Mouse (Mus musculus) left cerebral cortex, postnatal 36 days (tissue): ENCODE data around the gene Timm50. TPM values are rescaled to one million over a fixed set of nuclear protein-coding genes. Genes with fewer than 3 reads are reported as not detected.

Experiments used
- DNase-seq, 2 experiments: peaks; one replicate each; pipeline ENCODE4 v3.0.0; 2021 to 2022; ENCODE audit warnings: low spot score in 2 of 2, mixed read lengths in 1 of 2
- intact Hi-C: fragments of 180-260 bp; cut with DNase I; formaldehyde crosslinking; loops from one replicate; pipeline ENCODE4 v1.15.1; 2025
- total RNA-seq, 2 experiments: library from RNA; stranded (reverse); gene quantifications; 2 replicates each; pipeline ENCODE4 v1.2.3; 2021

Gene Timm50
- 10 to 100 TPM; 44.1 to 46.3 TPM for total RNA-seq

DNA sequence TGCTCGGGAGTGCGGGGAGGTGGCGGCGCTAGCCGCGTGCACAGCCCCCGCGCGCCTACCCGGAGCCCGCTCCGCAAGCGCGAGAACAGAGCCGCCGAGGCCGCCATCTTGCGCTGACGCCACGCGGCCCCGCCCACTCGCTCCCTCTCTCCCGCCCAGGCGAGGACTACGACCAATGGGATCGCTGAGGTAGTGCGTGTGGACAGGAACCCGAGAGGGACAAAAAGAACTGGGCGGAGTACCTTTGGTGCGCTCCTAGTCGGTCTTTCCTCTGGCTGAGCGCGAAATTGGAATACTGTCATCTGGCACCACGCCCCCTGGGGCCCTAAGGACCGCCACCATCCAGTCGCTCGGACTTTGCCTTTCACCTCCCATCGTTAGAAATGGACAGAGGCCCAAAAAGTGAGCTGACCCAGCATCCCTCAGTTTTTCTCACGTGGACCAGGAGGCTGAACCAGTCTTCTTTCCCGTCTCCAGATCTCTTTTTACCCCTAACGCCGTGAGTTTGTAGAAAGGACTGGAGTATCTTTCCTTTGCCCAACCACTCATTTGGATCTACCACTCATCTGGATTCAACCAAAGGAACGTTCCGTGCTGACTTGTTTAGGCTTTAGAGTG is at the start of gene Timm50:
TSS of gene Timm50 (minus strand) at position 147 of the 618 bp plus-strand sequence.
- intact Hi-C loops = loop anchor here (1.0 kb wide), 1 partner anchor 26 kb away; the partner anchor contains the start of gene Supt5
- peak; percentile 99 for DNase-seq

DNA sequence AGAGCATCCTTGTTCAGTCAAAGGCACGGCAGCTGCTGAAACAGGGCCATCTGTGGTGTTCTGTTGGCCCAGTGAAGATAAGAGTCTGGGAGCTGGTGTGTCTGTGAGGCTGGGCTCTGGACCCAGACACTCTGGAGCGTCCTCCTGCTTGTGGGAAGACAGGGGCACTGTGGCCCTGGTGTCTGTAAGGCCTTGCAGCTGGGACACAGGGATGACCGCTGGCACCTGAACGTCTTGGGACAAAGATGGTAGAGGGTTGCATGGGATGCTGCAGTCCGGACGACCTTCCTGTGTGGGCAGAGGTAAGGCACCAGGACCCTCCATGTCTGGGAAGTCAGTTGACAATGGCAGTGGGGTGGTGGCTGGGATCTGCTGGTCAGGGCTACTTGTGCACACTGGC is 48.4 kb upstream of the Timm50 start:
- DNase-seq = no peak
- intact Hi-C loops = no loop called here

DNA sequence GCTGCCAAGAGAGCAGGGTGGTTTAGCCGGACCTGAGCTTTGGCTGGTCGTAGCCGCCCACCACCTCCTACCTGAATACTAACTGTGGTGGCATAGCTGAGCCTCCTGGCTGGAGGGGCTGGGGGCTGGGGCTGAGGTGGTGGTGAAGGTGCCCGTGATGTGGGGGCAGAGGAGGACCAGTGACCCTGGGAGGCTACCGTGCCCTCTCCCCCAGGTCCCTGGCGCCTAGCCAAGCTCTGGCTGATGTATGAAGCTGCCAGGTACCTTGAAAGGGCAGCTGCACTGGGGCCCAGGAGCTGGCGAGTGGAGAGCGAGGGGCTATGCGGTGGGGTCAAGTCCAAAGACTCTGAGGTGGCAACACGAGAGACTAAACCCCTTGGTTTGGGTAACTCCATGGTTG is 48.0 kb upstream of the Timm50 start:
- intact Hi-C loops = no loop called here
- no peak for DNase-seq

DNA sequence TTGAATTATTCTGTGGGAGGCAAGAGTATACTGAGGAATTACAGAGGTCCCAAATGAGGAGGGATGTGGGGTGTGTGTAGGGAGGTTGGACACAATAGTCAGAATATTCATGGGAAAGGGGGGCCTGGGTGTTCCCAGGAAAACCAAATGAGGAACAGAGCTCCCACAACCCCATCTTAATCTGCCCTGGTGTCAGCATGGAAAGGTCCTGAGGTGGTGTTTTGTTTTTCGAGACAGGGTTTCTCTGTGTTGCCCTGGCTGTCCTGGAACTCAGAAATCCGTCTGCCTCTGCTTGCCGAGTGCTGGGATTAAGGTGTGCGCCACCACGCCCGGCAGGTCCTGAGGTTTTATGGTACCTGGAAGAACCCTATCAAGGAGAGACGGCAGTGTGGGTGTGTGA is 46.6 kb upstream of the Timm50 start:
- DNase-seq = no peak
- intact Hi-C loops = no loop called here

DNA sequence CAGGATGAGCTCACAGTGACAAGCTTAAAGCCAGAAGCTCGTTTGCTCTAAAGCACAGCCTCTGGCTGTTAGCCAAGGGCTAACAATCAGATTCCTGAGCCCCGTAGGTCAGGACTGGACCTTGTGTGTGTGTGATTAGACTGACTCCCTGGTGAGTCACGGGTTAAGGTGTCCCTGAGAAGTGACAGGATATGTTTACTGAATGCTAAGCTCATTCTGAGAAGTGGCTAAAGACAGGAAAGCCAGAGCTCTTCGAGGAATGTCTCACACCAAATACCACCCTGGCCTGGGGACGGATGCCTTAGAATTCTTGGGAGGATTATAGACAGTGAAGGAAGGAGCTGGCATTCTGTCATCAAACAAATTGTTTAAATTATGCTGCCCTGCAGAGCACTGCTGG is 46.1 kb upstream of the Timm50 start:
- intact Hi-C loops = no loop called here
- no peak for DNase-seq

DNA sequence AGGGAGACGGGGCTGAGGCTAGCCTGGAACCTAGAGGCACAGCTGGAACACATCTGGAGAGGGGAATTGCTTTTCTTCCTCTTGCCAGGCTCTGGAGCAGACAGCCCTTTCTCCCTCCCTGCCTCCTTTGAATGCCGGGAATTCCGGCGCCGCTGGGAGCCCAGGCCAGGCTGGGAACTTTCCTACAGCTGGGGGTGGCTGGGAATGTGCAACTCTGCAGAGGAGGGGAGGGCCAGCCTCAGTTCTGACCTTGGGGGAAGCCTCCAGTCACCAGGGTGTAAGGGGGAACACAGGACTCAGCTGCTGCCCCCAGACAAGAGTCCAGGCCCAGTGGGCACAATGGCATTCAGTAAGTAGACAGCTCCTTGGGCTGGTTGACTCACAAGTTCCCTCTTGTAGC is 45.1 kb upstream of the Timm50 start:
- DNase-seq = no peak
- intact Hi-C loops = no loop called here

DNA sequence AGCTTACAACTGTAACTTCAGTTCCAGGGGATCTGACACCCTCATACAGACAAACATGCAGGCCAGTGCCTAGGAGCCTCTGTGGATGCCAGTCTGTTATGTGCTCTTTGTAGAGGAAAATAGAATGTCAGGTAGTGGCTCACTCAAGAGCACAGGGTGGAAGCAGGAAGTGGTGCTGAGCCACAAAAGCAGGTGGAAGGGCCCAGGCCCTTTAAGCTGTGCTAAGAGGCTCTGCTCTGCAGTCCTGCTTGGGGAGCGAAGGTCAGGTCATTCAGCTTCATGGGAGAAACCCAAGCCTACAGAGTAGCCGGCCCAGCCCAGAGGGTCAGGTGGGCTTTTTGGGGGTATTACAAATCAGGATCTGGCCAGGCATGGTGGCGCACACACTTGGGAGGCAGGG is 43.3 kb upstream of the Timm50 start:
- intact Hi-C loops = no loop called here
- no peak for DNase-seq

DNA sequence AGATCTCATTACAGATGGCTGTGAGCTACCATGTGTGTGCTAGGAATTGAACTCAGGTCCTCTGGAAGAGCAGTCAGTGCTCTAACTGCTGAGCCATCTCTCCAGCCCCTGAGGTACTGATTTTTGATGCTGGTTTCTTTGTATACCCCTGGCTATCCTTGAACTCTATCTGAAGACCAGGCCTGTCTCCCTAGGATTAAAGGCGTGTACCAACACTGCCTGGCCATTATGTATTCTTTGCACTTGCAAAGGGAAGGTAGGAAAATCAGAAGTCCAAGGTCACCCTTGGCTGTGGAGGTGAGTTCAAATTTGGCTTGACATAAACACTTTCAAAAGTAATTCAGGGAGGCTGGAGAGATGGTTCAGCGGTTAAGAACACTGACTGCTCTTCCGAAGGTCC is 42.7 kb upstream of the Timm50 start:
- intact Hi-C loops = no loop called here
- no peak for DNase-seq

DNA sequence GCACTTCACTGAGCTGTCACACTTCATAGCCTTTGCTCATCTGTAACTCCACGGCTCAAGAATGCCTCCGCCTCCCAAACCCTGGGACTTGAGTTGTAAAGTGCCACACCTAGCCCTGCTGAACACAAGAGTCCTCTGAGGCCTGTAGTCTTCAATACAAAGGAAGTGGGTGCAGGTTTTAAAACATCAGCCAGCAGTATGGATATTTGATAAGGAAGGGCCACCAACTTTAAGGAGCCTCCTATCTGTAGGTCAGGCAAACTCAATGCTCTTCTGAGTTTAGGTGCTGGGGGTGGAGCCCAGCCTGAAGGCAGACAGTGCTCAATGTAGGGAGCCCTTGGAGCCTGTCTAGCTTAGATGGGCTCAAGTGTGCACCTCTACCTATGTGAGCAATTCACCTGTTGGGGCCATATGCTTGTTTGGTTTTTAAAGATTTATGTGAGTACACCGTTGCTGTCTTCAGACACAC is 42.3 kb upstream of the Timm50 start:
- no peak for DNase-seq
- intact Hi-C loops = no loop called here

DNA sequence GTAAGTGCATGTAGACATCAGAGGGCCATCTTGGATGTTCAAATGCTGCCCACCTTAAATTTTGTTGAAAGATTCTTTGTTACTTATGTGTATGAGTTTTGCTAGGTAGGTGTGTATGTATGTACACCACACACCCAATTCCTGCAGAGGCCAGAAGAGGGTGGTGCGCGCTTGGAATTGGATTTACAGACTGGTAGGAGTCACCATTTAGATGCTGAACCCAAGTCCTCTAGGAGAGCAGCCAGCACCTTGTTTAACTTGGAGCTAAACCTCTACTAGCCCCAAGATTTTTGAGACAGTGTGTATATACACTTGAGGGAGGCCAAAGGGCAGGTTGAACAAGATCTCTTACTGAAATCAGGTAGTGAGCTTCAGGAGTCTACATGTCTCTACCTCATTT is 41.4 kb upstream of the Timm50 start:
- DNase-seq = no peak
- intact Hi-C loops = no loop called here

DNA sequence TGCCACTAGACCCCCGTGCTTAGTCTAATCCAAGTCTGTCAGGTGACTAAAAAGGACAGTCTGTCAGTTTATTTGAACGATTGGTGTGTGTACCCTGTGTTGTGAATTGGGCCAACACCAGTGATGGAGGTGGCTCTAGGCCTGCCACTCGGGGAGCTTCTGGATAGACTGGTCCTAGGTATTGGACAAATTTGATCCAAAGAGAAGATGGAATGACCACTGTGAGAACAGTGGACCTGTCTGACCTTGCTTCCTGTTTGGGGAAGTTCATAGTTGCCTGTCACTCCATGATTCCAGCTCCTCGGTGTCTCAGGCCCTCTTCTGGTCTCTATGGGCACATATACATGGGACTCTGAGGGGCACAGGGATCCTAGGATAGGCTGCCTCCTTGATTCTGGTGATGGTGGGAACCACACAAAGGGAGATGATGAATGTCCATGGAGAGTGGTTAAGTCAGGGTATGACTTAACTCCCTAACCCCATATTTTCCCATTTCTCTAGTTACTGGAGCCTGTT is 39.9 kb upstream of the Timm50 start:
- intact Hi-C loops = no loop called here
- DNase-seq = no peak

DNA sequence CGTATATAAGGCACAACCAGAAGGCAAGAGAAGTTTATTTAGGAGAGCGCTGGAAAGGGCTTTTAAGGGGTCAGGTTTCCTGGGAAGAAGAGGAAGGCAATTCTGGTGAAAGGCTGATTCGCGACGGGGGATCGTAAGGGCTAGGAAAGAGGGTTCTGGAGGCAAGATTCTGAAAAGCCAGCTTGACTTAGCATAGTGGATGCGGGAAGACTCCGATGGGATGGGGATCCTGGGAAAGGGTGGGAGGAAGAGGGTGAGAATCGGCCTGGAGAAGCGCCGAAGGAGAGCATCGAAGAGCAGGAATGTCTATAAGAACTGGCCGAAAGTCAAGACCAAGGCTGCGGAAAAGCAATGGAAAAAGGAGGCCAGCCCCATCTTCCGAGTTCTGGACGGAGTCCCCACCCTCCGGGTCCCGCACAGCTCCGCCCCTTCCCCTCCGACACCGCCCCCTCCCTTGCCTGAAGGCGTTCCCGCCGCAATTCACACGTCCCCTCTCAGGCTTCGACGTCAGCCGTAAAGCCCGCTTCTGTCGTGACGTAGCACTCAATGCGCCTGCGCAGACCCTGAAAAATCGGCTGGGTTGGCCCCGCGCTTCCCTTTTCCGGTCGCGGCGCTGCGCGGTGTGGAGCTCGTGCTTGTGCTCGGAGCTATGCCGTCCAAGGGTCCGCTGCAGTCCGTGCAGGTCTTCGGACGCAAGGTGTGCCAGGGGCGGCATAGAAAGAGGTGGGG is 38.4 kb upstream of the Timm50 start, which contains the start of gene Rps16:
TSS of gene Rps16 (plus strand) at position 498 of the 729 bp plus-strand sequence.
- intact Hi-C loops = no loop called here
- DNase-seq = peak; percentile 98

DNA sequence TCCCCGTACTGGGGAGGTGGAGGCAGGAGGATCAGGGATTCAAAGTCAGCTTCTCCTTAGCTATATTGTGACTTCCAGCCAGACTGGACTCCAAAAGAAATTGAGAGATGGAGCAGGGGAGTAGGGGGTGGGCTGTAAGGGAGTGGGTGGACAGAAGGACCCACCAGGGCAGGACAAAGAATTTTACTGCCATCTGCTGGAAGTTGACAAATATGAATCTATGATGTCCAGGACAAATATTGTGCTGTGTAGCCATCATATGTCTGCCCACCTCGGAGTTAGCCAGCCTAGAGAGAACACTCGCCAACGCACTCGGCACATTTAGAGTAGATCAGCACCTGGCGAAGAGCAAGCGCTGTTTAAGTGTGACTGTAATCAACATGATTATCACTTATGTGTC is 36.7 kb upstream of the Timm50 start:
- intact Hi-C loops = no loop called here
- DNase-seq = no peak

DNA sequence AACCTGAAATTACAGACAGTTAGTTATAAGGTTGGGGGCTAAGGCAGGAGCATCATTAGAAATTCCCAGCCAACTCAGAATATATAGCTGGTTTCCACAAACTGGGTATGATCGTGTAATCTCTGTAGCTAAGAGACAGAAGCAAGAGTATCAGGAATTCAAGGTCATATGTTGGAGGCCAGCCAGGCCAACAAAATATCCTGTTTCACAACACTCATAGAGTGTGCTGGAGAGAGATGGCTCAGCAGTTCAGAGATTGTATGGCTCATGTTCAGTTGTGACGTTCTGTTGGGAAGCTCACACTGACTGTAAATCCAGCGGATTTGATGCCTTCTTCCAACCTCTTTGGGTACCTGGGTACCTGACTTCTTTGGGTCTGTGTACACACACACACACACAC is 35.9 kb upstream of the Timm50 start:
- no peak for DNase-seq
- intact Hi-C loops = no loop called here

DNA sequence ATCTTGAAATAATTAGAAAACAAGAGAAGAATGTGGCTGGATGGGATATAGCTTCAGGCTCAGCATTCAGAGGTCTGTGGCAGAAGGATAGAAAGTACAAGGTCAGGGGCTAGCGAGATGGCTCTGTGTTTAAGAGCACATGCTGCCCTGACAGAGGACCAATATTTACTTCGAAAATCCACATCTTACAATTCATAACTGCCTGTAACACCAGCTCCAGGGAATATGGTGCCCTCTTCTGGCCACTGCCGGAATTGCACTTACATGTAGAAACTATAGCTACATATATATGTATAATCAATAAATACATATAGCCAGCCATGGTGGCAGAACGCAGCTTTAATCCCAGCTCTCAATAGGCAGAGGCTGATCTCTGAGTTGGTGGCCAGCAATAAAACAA is 32.8 kb upstream of the Timm50 start:
- intact Hi-C loops = no loop called here
- peak in 1 of 2 experiments; percentile 24 for DNase-seq

DNA sequence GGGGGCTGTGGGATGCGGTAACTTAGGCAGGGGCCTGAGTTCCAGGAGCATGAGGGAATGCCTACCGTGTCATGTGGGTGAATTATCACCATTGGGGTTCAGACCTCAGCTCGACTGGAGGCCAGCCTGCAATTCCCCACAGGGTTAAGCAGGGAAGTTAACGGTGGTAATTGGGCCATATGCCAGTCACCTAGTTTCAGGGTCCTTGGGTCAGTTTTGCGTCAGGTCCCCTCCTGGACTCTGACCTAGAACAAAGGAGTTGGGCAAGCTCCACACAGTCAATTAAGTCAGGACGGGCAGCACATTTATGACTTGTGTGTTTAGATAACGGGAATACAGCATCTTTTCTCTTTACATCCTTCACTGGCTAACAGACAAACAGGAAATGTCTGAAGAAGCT is 29.5 kb upstream of the Timm50 start:
- intact Hi-C loops = no loop called here
- DNase-seq = no peak

DNA sequence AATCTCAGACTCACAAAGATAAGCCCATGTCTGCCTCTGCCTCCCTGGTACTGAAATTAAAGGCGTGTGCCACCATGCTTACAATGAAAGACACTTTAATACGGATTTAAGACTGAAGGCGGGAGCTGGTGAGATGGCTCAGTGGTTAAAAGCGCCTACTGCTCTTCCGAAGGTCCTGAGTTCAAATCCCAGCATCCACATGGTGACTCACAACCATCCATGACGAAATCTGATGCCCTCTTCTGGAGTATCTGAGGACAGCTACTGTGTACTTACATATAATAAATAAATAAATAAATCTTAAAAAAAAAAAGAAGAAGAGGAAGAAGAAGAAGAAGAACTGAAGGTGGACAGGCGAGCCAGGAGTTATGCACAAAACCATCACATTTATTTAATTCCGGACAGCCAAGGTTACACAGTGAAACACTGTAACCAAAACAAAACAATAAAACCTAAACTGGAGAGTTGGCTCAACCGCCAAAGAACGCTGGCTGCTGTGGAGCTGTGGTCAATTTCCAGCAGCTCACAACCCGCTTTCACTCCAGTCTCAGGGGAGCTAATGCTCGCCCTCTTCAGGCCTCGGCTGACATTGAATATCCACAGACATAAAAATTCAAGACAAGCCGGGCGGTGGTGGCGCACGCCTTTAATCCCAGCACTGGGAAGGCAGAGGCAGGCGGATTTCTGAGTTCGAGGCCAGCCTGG is 27.5 kb upstream of the Timm50 start:
- DNase-seq = no peak
- intact Hi-C loops = no loop called here

DNA sequence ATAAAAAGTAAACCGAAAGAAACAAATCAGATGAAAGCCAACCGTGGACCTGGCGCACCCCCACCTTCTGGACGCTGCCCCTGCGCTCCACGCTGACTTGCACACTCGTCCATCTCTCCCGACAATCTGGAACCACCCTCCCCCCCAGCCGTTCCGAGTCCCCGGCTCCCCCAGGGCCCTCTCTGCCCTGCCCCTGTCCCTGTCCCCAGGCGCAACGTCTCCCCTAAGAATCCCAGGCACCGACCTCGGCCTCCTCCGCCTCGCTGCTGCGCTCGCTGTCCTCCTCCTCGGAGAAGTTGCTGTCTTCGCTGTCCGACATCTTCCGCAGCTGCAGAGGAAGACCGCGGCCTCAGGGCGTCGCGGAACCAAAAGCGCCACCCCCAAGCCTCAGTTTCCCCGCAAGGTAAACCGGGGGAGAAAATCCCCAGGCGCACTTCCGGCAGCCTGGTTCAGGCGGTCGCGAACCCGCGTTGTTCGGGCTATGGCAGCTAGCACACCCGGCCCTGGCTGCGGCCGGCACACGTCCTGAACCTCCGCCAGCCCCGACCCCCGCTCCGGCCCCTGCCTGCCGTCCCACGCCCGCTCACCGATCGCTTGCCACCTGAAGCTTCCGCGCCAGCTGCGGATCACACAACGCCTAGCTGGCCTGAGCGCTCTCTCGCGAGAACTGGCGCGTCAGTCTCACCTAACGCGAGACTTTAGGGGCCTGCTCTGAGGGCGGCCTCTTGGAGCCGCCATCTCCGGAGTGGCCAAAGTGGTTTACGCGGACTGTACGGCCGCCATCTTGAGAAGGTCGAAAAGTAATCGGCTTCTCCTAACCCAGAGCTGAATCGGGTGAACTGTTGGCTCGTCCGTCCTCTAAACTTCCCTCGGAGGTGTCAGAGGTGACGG is 26.5 kb upstream of the Timm50 start, which contains the start of gene Supt5:
TSS of gene Supt5 (minus strand) at position 639 of the 891 bp plus-strand sequence.
- DNase-seq = peak; percentile 95 to 96
- intact Hi-C loops = loop anchor here (1.0 kb wide), 1 partner anchor 26 kb away; the partner anchor contains the start of gene Timm50

DNA sequence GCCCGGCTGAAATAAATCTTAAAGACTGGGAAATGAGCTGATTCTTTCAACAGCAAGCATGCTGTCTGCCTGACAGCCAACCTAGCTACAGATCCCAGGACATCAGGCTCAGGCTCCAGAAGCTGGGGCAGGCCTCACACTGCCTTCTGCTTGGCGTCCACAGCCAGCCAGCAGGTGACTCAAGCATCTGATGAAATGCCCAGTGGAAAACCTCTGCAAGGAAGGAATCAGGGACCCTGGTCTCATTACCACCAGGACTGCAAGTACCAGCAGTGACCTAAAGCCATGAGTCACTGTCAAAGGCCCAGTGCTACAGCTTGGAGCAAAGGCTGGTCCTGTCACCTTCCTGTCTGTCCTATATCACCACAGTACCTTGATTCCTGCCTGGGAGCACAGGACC is 23.6 kb upstream of the Timm50 start:
- no peak for DNase-seq
- intact Hi-C loops = no loop called here
